Mouse (Mus musculus) small intestine, adult 2 months (tissue): Measurements from ENCODE around the gene Hist1h2ad.
"Not testable (repeated sequence)": the region's sequence is repeated elsewhere in the genome, so short reads cannot be mapped to it uniquely, and the experiment has no call there.

Source experiments
- CTCF ChIP-seq: fragments of 200-500 bp; IDR thresholded peaks from 2 replicates; pipeline ENCODE4 v1.5.1; 2012; ENCODE audit warnings: low read depth, mild to moderate bottlenecking, control low read depth, inconsistent platforms, low read length, moderate library complexity, mixed read lengths; ENCODE audit not compliant: insufficient replicate concordance, insufficient read length; ENCODE audit errors: extremely low read depth
- POLR2A ChIP-seq: fragments of 200-500 bp; IDR thresholded peaks from 2 replicates; pipeline ENCODE4 v1.6.1; 2012; ENCODE audit warnings: low read depth, mild to moderate bottlenecking, control low read depth, inconsistent platforms, low read length, moderate library complexity

- not testable (repeated sequence) for TF ChIP-seq CTCF, POLR2A
Measured at GRCm38 (mm10) chr13:23574546-23575170, 477 bp downstream of the Hist1h2ad start.
